Mouse (Mus musculus): Measurements from ENCODE around the gene Olfr97.
A peak's percentile ranks its signal among the peaks of the same experiment; 100 is the strongest.

The Olfr97 gene

DNA sequence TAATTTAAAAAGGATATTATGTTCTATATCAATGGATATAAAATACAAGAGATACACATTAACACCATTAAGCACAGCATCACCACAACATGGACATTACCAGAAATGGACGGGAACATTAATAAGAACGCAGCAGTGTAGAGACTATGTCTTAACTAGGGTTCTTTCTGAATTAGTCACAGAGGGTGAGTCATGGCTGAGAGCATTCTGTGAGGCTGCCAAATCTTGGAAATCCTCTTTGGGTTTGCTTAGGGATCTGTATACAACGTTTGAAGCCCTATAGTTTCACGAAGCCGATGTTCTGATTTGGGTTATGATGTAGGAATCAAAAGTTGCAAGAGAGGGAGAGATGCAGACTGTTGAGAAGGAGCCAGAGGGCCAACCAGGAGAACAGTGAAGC lies 42.3 kb downstream of the Olfr97 start:
- DNase-seq (ENCODE audit: low spot score): no peak

DNA sequence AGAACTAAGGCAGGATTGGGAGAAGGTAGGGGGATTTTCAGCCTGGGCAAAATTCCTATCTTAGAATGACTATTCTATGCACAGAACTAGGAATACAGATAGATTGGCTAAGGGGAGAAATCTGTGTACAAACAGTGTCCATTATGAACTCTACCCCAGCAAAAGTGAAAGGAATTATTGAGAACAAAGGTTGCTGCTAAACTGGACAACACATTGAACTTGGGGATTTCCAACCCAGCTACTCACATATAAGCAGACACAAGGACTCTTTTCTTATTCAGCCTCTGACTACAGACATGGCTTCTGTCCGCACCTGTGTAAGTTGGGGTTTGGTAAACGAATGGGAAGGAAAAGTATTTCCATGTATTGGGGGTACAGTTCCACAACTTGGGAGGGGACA lies 43.5 kb downstream of the Olfr97 start, which contains the start of gene Ubd:
Ubd (plus strand) TSS at position 237 of the 400 bp plus-strand sequence.
- DNase-seq (ENCODE audit: low spot score): no peak

DNA sequence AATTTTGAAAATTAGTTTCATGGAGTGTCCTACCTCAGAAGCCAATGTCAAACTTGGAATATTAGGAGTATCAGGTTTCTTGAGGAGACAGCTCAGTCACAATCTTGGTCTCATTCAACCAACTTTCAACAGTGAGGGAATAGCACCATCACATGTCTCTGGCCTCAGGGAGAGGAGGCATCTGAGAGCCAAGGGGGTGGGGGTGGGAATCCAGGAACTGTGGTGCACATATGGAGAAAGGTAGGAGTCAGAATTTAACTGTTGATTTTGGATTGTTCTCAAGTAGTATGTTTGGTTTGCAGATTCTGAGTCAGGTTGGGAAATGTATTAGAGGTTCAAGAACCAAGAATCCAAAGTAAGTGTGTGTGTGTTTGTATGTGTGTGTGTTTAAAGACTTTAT lies 44.1 kb downstream of the Olfr97 start:
- no peak for DNase-seq (ENCODE audit: low spot score)

DNA sequence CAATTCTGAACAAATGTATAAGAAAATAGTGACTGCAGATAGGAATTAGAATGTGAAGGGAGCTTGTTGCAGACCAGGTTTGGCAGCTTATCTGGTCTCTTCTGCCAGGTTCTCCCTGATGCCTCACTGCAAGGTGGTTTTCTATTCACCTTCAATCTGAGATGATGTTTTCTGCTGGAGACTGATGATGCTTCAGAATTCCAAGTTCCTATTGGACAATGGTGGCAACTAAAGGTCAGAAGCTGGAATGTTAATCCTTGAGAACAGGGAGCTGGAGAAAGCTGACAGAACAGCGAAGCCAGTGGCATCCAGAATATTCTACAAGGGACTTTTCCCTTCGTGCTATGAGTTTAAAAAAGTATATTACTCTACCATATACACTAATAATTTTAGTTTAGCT lies 46.4 kb downstream of the Olfr97 start:
- peak; percentile 55 for DNase-seq (ENCODE audit: low spot score)

DNA sequence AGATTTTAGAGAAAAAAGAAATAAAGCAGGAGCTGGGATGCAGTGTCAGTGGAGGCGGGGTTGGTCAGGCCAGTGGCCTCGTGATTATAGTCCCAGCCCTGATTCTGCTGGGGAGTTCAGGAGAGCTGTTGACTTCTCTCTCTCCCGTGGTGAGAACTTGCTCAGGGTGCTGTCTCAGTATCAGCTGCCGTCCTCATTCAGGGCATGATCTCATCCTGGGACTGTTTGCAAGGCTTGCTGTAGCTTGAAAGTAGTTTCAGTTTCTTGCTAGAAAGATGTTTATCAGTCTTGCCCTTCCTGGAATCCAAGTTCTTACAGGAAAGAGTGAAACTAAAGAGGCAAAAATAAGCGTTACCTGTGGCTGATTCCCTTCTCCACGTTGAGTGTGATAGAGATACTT lies 51.7 kb downstream of the Olfr97 start:
- no peak for DNase-seq (ENCODE audit: low spot score)

All from ovary, postnatal 14 days (tissue).